Mouse (Mus musculus): ENCODE measurements around the gene Nek7. TPM values are rescaled to one million over a fixed set of nuclear protein-coding genes. Genes with fewer than 3 reads are reported as not detected.

The Nek7 gene
- polyA plus RNA-seq, 1 experiment, result 25.2 TPM

GRCm38 (mm10) chr1:138507446-138508043 lies 112.4 kb downstream of the Nek7 start:
- TF ChIP-seq CTCF (IDR thresholded peaks at IDR 0.05; ENCODE audit: extremely low read depth, insufficient read depth, low read length) (no peak), POLR2A (IDR thresholded peaks at IDR 0.05; ENCODE audit: extremely low read depth, insufficient read depth, low read length) (no peak)
- Histone ChIP-seq H3K27ac (ENCODE audit: insufficient read depth, low read length) (no peak overlapping the region), H3K4me1 (ENCODE audit: control insufficient read depth, insufficient read depth, low read length) (peaks cover 4% of the 10 kb centered on the region), H3K4me3 (ENCODE audit: insufficient read depth, low read length) (no peak overlapping the region)

- TF ChIP-seq POLR2A (IDR thresholded peaks at IDR 0.05; ENCODE audit: extremely low read depth, insufficient read depth, low read length), result no peak
- no peak for TF ChIP-seq CTCF (IDR thresholded peaks at IDR 0.05; ENCODE audit: extremely low read depth, insufficient read depth, low read length)
- Histone ChIP-seq H3K4me1 (ENCODE audit: control insufficient read depth, insufficient read depth, low read length) (peaks cover 4% of the 10 kb centered on the region), H3K27ac (ENCODE audit: insufficient read depth, low read length) (no peak overlapping the region), H3K4me3 (ENCODE audit: insufficient read depth, low read length) (no peak overlapping the region)
These were observed 112.9 kb downstream of the Nek7 start for GRCm38 (mm10) chr1:138507014-138507413.

GRCm38 (mm10) chr1:138504228-138504627 lies 115.7 kb downstream of the Nek7 start:
- TF ChIP-seq CTCF (IDR thresholded peaks at IDR 0.05; ENCODE audit: extremely low read depth, insufficient read depth, low read length) (no peak), POLR2A (IDR thresholded peaks at IDR 0.05; ENCODE audit: extremely low read depth, insufficient read depth, low read length) (no peak)
- no peak overlapping the region for H3K27ac ChIP-seq (ENCODE audit: insufficient read depth, low read length)
- no peak overlapping the region for H3K4me3 ChIP-seq (ENCODE audit: insufficient read depth, low read length)
- peaks cover 4% of the 10 kb centered on the region for H3K4me1 ChIP-seq (ENCODE audit: control insufficient read depth, insufficient read depth, low read length)

GRCm38 (mm10) chr1:138500691-138501090 lies 119.2 kb downstream of the Nek7 start:
- Histone ChIP-seq H3K4me1 (ENCODE audit: control insufficient read depth, insufficient read depth, low read length) (no peaks in the 10 kb centered on the region), H3K4me3 (ENCODE audit: insufficient read depth, low read length) (no peak overlapping the region), H3K27ac (ENCODE audit: insufficient read depth, low read length) (no peak overlapping the region)
- TF ChIP-seq POLR2A (IDR thresholded peaks at IDR 0.05; ENCODE audit: extremely low read depth, insufficient read depth, low read length) (no peak), CTCF (IDR thresholded peaks at IDR 0.05; ENCODE audit: extremely low read depth, insufficient read depth, low read length) (no peak)

GRCm38 (mm10) chr1:138500155-138500554 lies 119.8 kb downstream of the Nek7 start:
- no peak for TF ChIP-seq POLR2A (IDR thresholded peaks at IDR 0.05; ENCODE audit: extremely low read depth, insufficient read depth, low read length)
- no peak for TF ChIP-seq CTCF (IDR thresholded peaks at IDR 0.05; ENCODE audit: extremely low read depth, insufficient read depth, low read length)
- H3K27ac ChIP-seq (ENCODE audit: insufficient read depth, low read length), result no peak overlapping the region
- H3K4me3 ChIP-seq (ENCODE audit: insufficient read depth, low read length), result no peak overlapping the region
- H3K4me1 ChIP-seq (ENCODE audit: control insufficient read depth, insufficient read depth, low read length), result no peaks in the 10 kb centered on the region

GRCm38 (mm10) chr1:138499461-138499860 lies 120.5 kb downstream of the Nek7 start:
- Histone ChIP-seq H3K4me1 (ENCODE audit: control insufficient read depth, insufficient read depth, low read length) (no peaks in the 10 kb centered on the region), H3K4me3 (ENCODE audit: insufficient read depth, low read length) (peak overlapping the region; percentile 19), H3K27ac (ENCODE audit: insufficient read depth, low read length) (no peak overlapping the region)
- TF ChIP-seq POLR2A (IDR thresholded peaks at IDR 0.05; ENCODE audit: extremely low read depth, insufficient read depth, low read length) (no peak), CTCF (IDR thresholded peaks at IDR 0.05; ENCODE audit: extremely low read depth, insufficient read depth, low read length) (no peak)

GRCm38 (mm10) chr1:138491382-138492097 lies 128.4 kb downstream of the Nek7 start:
- Histone ChIP-seq H3K27ac (ENCODE audit: insufficient read depth, low read length) (no peak overlapping the region), H3K4me1 (ENCODE audit: control insufficient read depth, insufficient read depth, low read length) (no peaks in the 10 kb centered on the region), H3K4me3 (ENCODE audit: insufficient read depth, low read length) (no peak overlapping the region)
- TF ChIP-seq CTCF (IDR thresholded peaks at IDR 0.05; ENCODE audit: extremely low read depth, insufficient read depth, low read length), result no peak
- TF ChIP-seq POLR2A (IDR thresholded peaks at IDR 0.05; ENCODE audit: extremely low read depth, insufficient read depth, low read length), result no peak

- no peak overlapping the region for H3K27ac ChIP-seq (ENCODE audit: insufficient read depth, low read length)
- no peaks in the 10 kb centered on the region for H3K4me1 ChIP-seq (ENCODE audit: control insufficient read depth, insufficient read depth, low read length)
- TF ChIP-seq POLR2A (IDR thresholded peaks at IDR 0.05; ENCODE audit: extremely low read depth, insufficient read depth, low read length), result no peak
- TF ChIP-seq CTCF (IDR thresholded peaks at IDR 0.05; ENCODE audit: extremely low read depth, insufficient read depth, low read length), result 0 out of 2 replicates have a peak, but pooled peaks have one; percentile 23
- H3K4me3 ChIP-seq (ENCODE audit: insufficient read depth, low read length), result no peak overlapping the region
These were observed 132.4 kb downstream of the Nek7 start for GRCm38 (mm10) chr1:138487569-138487968.

GRCm38 (mm10) chr1:138480694-138481093 lies 139.2 kb downstream of the Nek7 start:
- no peak overlapping the region for H3K4me3 ChIP-seq (ENCODE audit: insufficient read depth, low read length)
- no peaks in the 10 kb centered on the region for H3K4me1 ChIP-seq (ENCODE audit: control insufficient read depth, insufficient read depth, low read length)
- TF ChIP-seq POLR2A (IDR thresholded peaks at IDR 0.05; ENCODE audit: extremely low read depth, insufficient read depth, low read length) (no peak), CTCF (IDR thresholded peaks at IDR 0.05; ENCODE audit: extremely low read depth, insufficient read depth, low read length) (no peak)
- no peak overlapping the region for H3K27ac ChIP-seq (ENCODE audit: insufficient read depth, low read length)

- Histone ChIP-seq H3K27ac (ENCODE audit: insufficient read depth, low read length) (no peak overlapping the region), H3K4me1 (ENCODE audit: control insufficient read depth, insufficient read depth, low read length) (no peaks in the 10 kb centered on the region), H3K4me3 (ENCODE audit: insufficient read depth, low read length) (no peak overlapping the region)
- TF ChIP-seq CTCF (IDR thresholded peaks at IDR 0.05; ENCODE audit: extremely low read depth, insufficient read depth, low read length) (no peak), POLR2A (IDR thresholded peaks at IDR 0.05; ENCODE audit: extremely low read depth, insufficient read depth, low read length) (no peak)
These were observed 154.6 kb downstream of the Nek7 start for GRCm38 (mm10) chr1:138465352-138465751.

Data from cortical plate, adult 2 months (tissue).